Mouse (Mus musculus): ENCODE measurements around the gene Pygo2. TPM values are rescaled to one million over a fixed set of nuclear protein-coding genes. Genes with fewer than 3 reads are reported as not detected.

The Pygo2 gene
- polyA plus RNA-seq, 1 experiment from 2014 or later: 33.3 TPM

- 34% methylated on average over 8 of the region's 11 CpGs for WGBS
- H3K4me2 ChIP-seq (ENCODE audit: low read depth, low read length): no peak overlapping the region
- H3K9ac ChIP-seq (ENCODE audit: low read length): 0 out of 2 replicates have a peak overlapping the region, but pooled peaks have one; percentile 16
- H3K27ac ChIP-seq (ENCODE audit: low read length): no peak overlapping the region; the same call in 1 of the 2 replicates
- peaks cover 42% of the 10 kb centered on the region for H3K4me1 ChIP-seq (replicated peaks; ENCODE audit: control insufficient read depth, insufficient read depth, low read length)
- 0 out of 2 replicates have a peak, but pooled peaks cover 5% of the 10 kb centered on the region for H3K36me3 ChIP-seq (ENCODE audit: control insufficient read depth, insufficient read depth, low read length)
- no peaks in the 10 kb centered on the region for H3K9me3 ChIP-seq (ENCODE audit: control insufficient read depth, low read length)
- no peak for ATAC-seq (ENCODE audit: low read depth)
- H3K27me3 ChIP-seq (ENCODE audit: control insufficient read depth, insufficient read depth, low read depth, low read length): no peaks in the 10 kb centered on the region
- H3K4me3 ChIP-seq (ENCODE audit: low read length): no peak overlapping the region
These were observed 44.6 kb upstream of the Pygo2 start for GRCm38 (mm10) chr3:89385451-89385850.

GRCm38 (mm10) chr3:89386438-89387420 lies 43.3 kb upstream of the Pygo2 start:
- H3K27ac ChIP-seq (ENCODE audit: low read length): no peak overlapping the region
- peak overlapping the region; percentile 49 for H3K9ac ChIP-seq (ENCODE audit: low read length)
- peak overlapping the region; percentile 1; the same call in 1 of the 2 replicates for H3K4me3 ChIP-seq (ENCODE audit: low read length)
- H3K4me2 ChIP-seq (ENCODE audit: low read depth, low read length): peak overlapping the region; percentile 13
- H3K27me3 ChIP-seq (ENCODE audit: control insufficient read depth, insufficient read depth, low read depth, low read length): no peaks in the 10 kb centered on the region
- ATAC-seq (ENCODE audit: low read depth): no peak
- WGBS: 58% methylated on average over 17 of the region's 17 CpGs
- no peaks in the 10 kb centered on the region for H3K36me3 ChIP-seq (ENCODE audit: control insufficient read depth, insufficient read depth, low read length)
- peaks cover 55% of the 10 kb centered on the region for H3K4me1 ChIP-seq (replicated peaks; ENCODE audit: control insufficient read depth, insufficient read depth, low read length)
- no peaks in the 10 kb centered on the region for H3K9me3 ChIP-seq (ENCODE audit: control insufficient read depth, low read length)

- Histone ChIP-seq H3K4me3 (ENCODE audit: low read length) (no peak overlapping the region), H3K27ac (ENCODE audit: low read length) (peak overlapping the region; percentile 24; the same call in 1 of the 2 replicates), H3K4me1 (replicated peaks; ENCODE audit: control insufficient read depth, insufficient read depth, low read length) (peaks cover 55% of the 10 kb centered on the region), H3K4me2 (ENCODE audit: low read depth, low read length) (no peak overlapping the region), H3K27me3 (ENCODE audit: control insufficient read depth, insufficient read depth, low read depth, low read length) (no peaks in the 10 kb centered on the region), H3K9ac (ENCODE audit: low read length) (0 out of 2 replicates have a peak overlapping the region, but pooled peaks have one; percentile 4), H3K36me3 (ENCODE audit: control insufficient read depth, insufficient read depth, low read length) (no peaks in the 10 kb centered on the region), H3K9me3 (ENCODE audit: control insufficient read depth, low read length) (no peaks in the 10 kb centered on the region)
- WGBS: 67% methylated on average over 11 of the region's 11 CpGs
- ATAC-seq (ENCODE audit: low read depth): no peak
These were observed 42.4 kb upstream of the Pygo2 start for GRCm38 (mm10) chr3:89387632-89388031.

- H3K4me2 ChIP-seq (ENCODE audit: low read depth, low read length): no peak overlapping the region
- no peak for ATAC-seq (ENCODE audit: low read depth)
- H3K27ac ChIP-seq (ENCODE audit: low read length): peak overlapping the region; percentile 24; the same call in 1 of the 2 replicates
- H3K9ac ChIP-seq (ENCODE audit: low read length): no peak overlapping the region
- peaks cover 55% of the 10 kb centered on the region for H3K4me1 ChIP-seq (replicated peaks; ENCODE audit: control insufficient read depth, insufficient read depth, low read length)
- H3K4me3 ChIP-seq (ENCODE audit: low read length): no peak overlapping the region
- no peaks in the 10 kb centered on the region for H3K9me3 ChIP-seq (ENCODE audit: control insufficient read depth, low read length)
- no peaks in the 10 kb centered on the region for H3K36me3 ChIP-seq (ENCODE audit: control insufficient read depth, insufficient read depth, low read length)
- no peaks in the 10 kb centered on the region for H3K27me3 ChIP-seq (ENCODE audit: control insufficient read depth, insufficient read depth, low read depth, low read length)
- 80% methylated on average over 11 of the region's 11 CpGs for WGBS
These were observed 41.7 kb upstream of the Pygo2 start for GRCm38 (mm10) chr3:89388134-89388881.

- H3K4me2 ChIP-seq (ENCODE audit: low read depth, low read length): no peak overlapping the region
- H3K36me3 ChIP-seq (ENCODE audit: control insufficient read depth, insufficient read depth, low read length): no peaks in the 10 kb centered on the region
- WGBS: 51% methylated on average over 5 of the region's 6 CpGs
- H3K4me1 ChIP-seq (replicated peaks; ENCODE audit: control insufficient read depth, insufficient read depth, low read length): peaks cover 53% of the 10 kb centered on the region
- no peaks in the 10 kb centered on the region for H3K27me3 ChIP-seq (ENCODE audit: control insufficient read depth, insufficient read depth, low read depth, low read length)
- no peak overlapping the region for H3K9ac ChIP-seq (ENCODE audit: low read length)
- no peaks in the 10 kb centered on the region for H3K9me3 ChIP-seq (ENCODE audit: control insufficient read depth, low read length)
- no peak overlapping the region for H3K27ac ChIP-seq (ENCODE audit: low read length)
- no peak overlapping the region for H3K4me3 ChIP-seq (ENCODE audit: low read length)
- no peak for ATAC-seq (ENCODE audit: low read depth)
These were observed 40.9 kb upstream of the Pygo2 start for GRCm38 (mm10) chr3:89388901-89389740.

GRCm38 (mm10) chr3:89390111-89390515 lies 39.9 kb upstream of the Pygo2 start:
- Histone ChIP-seq H3K9me3 (ENCODE audit: control insufficient read depth, low read length) (no peaks in the 10 kb centered on the region), H3K36me3 (ENCODE audit: control insufficient read depth, insufficient read depth, low read length) (no peaks in the 10 kb centered on the region), H3K9ac (ENCODE audit: low read length) (peak overlapping the region; percentile 76), H3K27me3 (ENCODE audit: control insufficient read depth, insufficient read depth, low read depth, low read length) (no peaks in the 10 kb centered on the region), H3K4me2 (ENCODE audit: low read depth, low read length) (peak overlapping the region; percentile 98), H3K27ac (ENCODE audit: low read length) (peak overlapping the region; percentile 89), H3K4me1 (replicated peaks; ENCODE audit: control insufficient read depth, insufficient read depth, low read length) (peaks cover 44% of the 10 kb centered on the region), H3K4me3 (ENCODE audit: low read length) (peak overlapping the region; percentile 73)
- ATAC-seq (ENCODE audit: low read depth): no peak
- WGBS: 32% methylated on average over 5 of the region's 5 CpGs

GRCm38 (mm10) chr3:89390699-89391662 lies 39.0 kb upstream of the Pygo2 start:
- Histone ChIP-seq H3K9me3 (ENCODE audit: control insufficient read depth, low read length) (no peaks in the 10 kb centered on the region), H3K4me3 (ENCODE audit: low read length) (peak overlapping the region; percentile 73), H3K36me3 (ENCODE audit: control insufficient read depth, insufficient read depth, low read length) (no peaks in the 10 kb centered on the region), H3K4me2 (ENCODE audit: low read depth, low read length) (peak overlapping the region; percentile 98), H3K4me1 (replicated peaks; ENCODE audit: control insufficient read depth, insufficient read depth, low read length) (peaks cover 43% of the 10 kb centered on the region), H3K27ac (ENCODE audit: low read length) (peak overlapping the region; percentile 89), H3K27me3 (ENCODE audit: control insufficient read depth, insufficient read depth, low read depth, low read length) (no peaks in the 10 kb centered on the region), H3K9ac (ENCODE audit: low read length) (peak overlapping the region; percentile 76)
- WGBS: 12% methylated on average over 19 of the region's 19 CpGs
- ATAC-seq (ENCODE audit: low read depth): no peak

Data from lung, embryonic 16.5 days (tissue).